Mouse (Mus musculus): Measurements from ENCODE around the gene Hist1h4c.
A peak's percentile ranks its signal among the peaks of the same experiment; 100 is the strongest.

The Hist1h4c gene

GRCm38 (mm10) chr13:23729706-23730105, 31.5 kb upstream of the Hist1h4c start:
- peak in 1 of 2 experiments; percentile 54 for DNase-seq (ENCODE audit: low spot score in 2 of 2)

- peak in 1 of 2 experiments; percentile 49 for DNase-seq (ENCODE audit: low spot score in 2 of 2)
These were observed 30.9 kb upstream of the Hist1h4c start for GRCm38 (mm10) chr13:23729192-23729525.

- peak in 1 of 2 experiments; percentile 57 for DNase-seq (ENCODE audit: low spot score in 2 of 2)
These were observed 30.4 kb upstream of the Hist1h4c start for GRCm38 (mm10) chr13:23728472-23729191.

- peak in 1 of 2 experiments; percentile 34 for DNase-seq (ENCODE audit: low spot score in 2 of 2)
These were observed 27.0 kb upstream of the Hist1h4c start for GRCm38 (mm10) chr13:23725213-23725612.

GRCm38 (mm10) chr13:23724239-23724638, 26.0 kb upstream of the Hist1h4c start:
- no peak for DNase-seq (ENCODE audit: low spot score in 2 of 2)

- peak in 1 of 2 experiments; percentile 40 for DNase-seq (ENCODE audit: low spot score in 2 of 2)
These were observed 19.5 kb upstream of the Hist1h4c start for GRCm38 (mm10) chr13:23717593-23718245.

- DNase-seq (ENCODE audit: low spot score in 2 of 2), result peak in 1 of 2 experiments; percentile 51
These were observed 18.9 kb upstream of the Hist1h4c start for GRCm38 (mm10) chr13:23717176-23717575.

GRCm38 (mm10) chr13:23716261-23717042, 18.2 kb upstream of the Hist1h4c start:
- peak in 1 of 2 experiments; percentile 16 for DNase-seq (ENCODE audit: low spot score in 2 of 2)

- DNase-seq (ENCODE audit: low spot score in 2 of 2), result peak; percentile 40 to 69
These were observed 12.3 kb upstream of the Hist1h4c start, which contains the start of gene Hfe for GRCm38 (mm10) chr13:23710374-23711089. TSS of gene Hfe (minus strand) at chr13:23710854.

- DNase-seq (ENCODE audit: low spot score in 2 of 2), result peak in 1 of 2 experiments; percentile 46
These were observed 11.6 kb upstream of the Hist1h4c start for GRCm38 (mm10) chr13:23709714-23710373.

GRCm38 (mm10) chr13:23708654-23709053, 10.4 kb upstream of the Hist1h4c start:
- DNase-seq (ENCODE audit: low spot score in 2 of 2), result peak in 1 of 2 experiments; percentile 45

GRCm38 (mm10) chr13:23708041-23708440, 9.8 kb upstream of the Hist1h4c start:
- peak in 1 of 2 experiments; percentile 53 for DNase-seq (ENCODE audit: low spot score in 2 of 2)

- peak in 1 of 2 experiments; percentile 60 for DNase-seq (ENCODE audit: low spot score in 2 of 2)
These were observed 8.5 kb upstream of the Hist1h4c start for GRCm38 (mm10) chr13:23706771-23707170.

GRCm38 (mm10) chr13:23705751-23706356, 7.6 kb upstream of the Hist1h4c start:
- peak in 1 of 2 experiments; percentile 51 for DNase-seq (ENCODE audit: low spot score in 2 of 2)

GRCm38 (mm10) chr13:23702801-23703200, 4.5 kb upstream of the Hist1h4c start:
- DNase-seq (ENCODE audit: low spot score in 2 of 2), result peak in 1 of 2 experiments; percentile 47

- peak in 1 of 2 experiments; percentile 49 for DNase-seq (ENCODE audit: low spot score in 2 of 2)
These were observed 4.0 kb upstream of the Hist1h4c start for GRCm38 (mm10) chr13:23702220-23702619.

- DNase-seq (ENCODE audit: low spot score in 2 of 2), result peak; percentile 79 to 81
These were observed 2.7 kb upstream of the Hist1h4c start for GRCm38 (mm10) chr13:23700786-23701520.

- peak in 1 of 2 experiments; percentile 52 for DNase-seq (ENCODE audit: low spot score in 2 of 2)
These were observed 1.5 kb upstream of the Hist1h4c start for GRCm38 (mm10) chr13:23699767-23700166.

GRCm38 (mm10) chr13:23698996-23699395, 742 bp upstream of the Hist1h4c start:
- DNase-seq (ENCODE audit: low spot score in 2 of 2), result peak in 1 of 2 experiments; percentile 28

All from spleen, postnatal 4 days (tissue).